Mouse (Mus musculus): Measurements from ENCODE around the gene Rbbp5.

DNA sequence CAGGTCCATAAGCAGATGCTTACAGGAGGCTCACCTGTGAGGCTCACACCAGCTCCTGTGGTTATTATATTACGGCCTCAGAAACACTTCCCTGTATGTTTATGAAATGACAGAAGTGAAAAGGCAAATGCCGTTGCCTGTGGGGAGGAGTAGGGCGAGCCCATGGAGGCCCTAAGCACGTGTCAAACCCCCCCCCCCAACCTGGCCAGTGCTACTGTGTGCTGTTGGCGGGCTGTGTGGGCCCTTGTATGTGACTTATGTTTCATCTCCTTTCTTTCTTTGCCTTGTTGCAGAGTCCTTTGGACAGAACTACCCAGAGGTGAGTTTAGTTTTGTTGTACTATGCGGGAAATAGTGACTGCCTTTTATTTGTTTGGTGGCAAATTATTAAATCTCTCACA lies 6.6 kb downstream of the Rbbp5 start:
- TF ChIP-seq GATA1 (IDR thresholded peaks at IDR 0.05; ENCODE audit: borderline replicate concordance, low read length) (no peak), FLI1 (IDR thresholded peaks at IDR 0.05; ENCODE audit: low read length) (no peak)
